Mouse (Mus musculus): Measurements from ENCODE around the gene 1700028P14Rik.

DNA sequence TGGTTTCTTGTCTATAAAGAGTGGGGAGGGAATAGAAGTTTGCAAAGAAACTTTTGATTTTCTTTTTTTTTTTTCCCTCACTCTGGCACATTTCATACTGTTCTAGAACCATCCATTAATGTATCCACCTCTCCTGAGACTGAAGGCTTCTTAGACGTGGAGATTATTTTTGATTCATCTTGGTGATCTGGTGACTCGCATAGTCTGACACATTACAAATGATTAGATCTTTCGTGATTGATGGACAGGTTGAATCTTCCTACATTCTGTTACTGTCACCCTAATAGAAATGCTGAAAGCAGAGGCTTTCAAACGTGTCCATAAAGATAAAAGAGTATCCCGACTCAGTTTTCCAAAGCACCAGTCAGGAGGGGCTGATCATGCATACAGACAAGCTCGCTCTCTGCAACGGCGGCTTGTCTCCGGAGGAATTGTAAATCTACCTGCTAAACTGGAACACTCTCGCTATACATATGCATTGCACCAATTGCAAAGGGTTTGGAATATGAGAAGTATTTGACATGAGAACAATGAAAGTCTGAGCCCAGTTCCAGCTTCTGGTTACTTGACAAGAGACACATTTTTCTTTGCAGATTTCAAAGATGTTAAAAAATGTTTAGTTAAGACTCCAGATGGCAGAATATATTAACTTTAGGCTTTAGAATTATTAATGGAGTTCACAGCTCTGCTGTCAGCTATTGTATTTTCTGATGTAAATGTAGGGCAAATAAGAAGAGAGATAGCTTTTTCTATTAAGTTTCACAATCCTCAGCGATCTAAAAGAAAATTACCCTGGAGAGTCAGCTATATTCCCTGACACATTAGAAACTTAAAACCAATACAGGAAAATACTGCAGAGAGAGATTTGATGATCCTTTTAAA, 20.8 kb downstream of the 1700028P14Rik start:
- TF ChIP-seq ZNF384 (IDR thresholded peaks at IDR 0.05; ENCODE audit: low read depth, low read length): no peak
- TF ChIP-seq CHD2 (IDR thresholded peaks at IDR 0.05; ENCODE audit: low read depth, low read length): no peak
- TF ChIP-seq MAFK (IDR thresholded peaks at IDR 0.05; ENCODE audit: insufficient read depth, low read depth, low read length): no peak
- TF ChIP-seq ZC3H11A (IDR thresholded peaks at IDR 0.05; ENCODE audit: borderline replicate concordance, low read depth, low read length): no peak
- TF ChIP-seq HCFC1 (IDR thresholded peaks at IDR 0.05; ENCODE audit: borderline replicate concordance, insufficient read depth, low read length): no peak
